ENCODE assay signal across 9 mouse cellular contexts in the genomic region with DNA sequence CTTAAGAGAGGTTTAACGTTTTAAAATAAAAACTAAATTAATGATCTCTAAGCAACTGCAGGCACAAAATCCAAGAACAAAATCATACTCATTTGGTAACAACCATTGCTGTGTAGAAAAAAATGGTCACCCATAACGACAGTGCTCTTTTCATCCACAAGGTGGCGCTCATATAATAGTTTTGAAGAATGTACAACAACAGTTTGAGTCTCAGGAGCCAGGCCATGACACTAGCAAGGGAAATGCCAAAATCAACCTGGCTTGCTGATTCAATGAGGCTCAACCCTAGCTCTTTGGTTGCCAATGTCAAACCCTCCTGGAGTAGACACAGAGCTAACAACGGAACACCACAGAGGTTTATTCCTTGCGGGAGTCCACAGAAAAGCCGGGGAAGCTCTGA. TPM values are rescaled to one million over a fixed set of nuclear protein-coding genes. Genes with fewer than 3 reads are reported as not detected.
A peak's percentile ranks its signal among the peaks of the same experiment; 100 is the strongest.
DNase-seq lines count a peak whose midpoint lies in the region; ATAC-seq lines count a peak whose summit lies in the region.
"Had no signal": no experiment of that assay in that cellular context is flagged by ENCODE, and none has a peak within 500 bp of the region (broad histone marks: within the 10 kb centered on the region; RNA-seq: fewer than 3 reads in every experiment).

No protein-coding gene starts in this region.

- no peaks in the 10 kb centered on the region for H3K4me1 ChIP-seq in hindbrain, embryonic 10.5 days (replicated peaks)
- H3K4me1 ChIP-seq in hindbrain, embryonic 12.5 days = no peaks in the 10 kb centered on the region
- peaks cover 18% of the 10 kb centered on the region for H3K4me1 ChIP-seq in heart, embryonic 13.5 days
- H3K4me1 ChIP-seq: megakaryocyte, embryonic 14.5 days had no signal

- no peak overlapping the region for H3K4me3 ChIP-seq in hindbrain, embryonic 10.5 days
- H3K4me3 ChIP-seq in hindbrain, embryonic 12.5 days = no peak overlapping the region
- H3K4me3 ChIP-seq in heart, embryonic 13.5 days = no peak overlapping the region
- H3K4me3 ChIP-seq: megakaryocyte, embryonic 14.5 days had no signal

- no peaks in the 10 kb centered on the region for H3K27me3 ChIP-seq in hindbrain, embryonic 10.5 days (ENCODE audit: insufficient read depth, poor library complexity, severe bottlenecking)
- H3K27me3 ChIP-seq in hindbrain, embryonic 12.5 days = no peaks in the 10 kb centered on the region
- no peaks in the 10 kb centered on the region for H3K27me3 ChIP-seq in heart, embryonic 13.5 days (replicated peaks)
- no peaks in the 10 kb centered on the region for H3K27me3 ChIP-seq in splenic B cell, adult 2 months (ENCODE audit: control insufficient read depth, insufficient read depth, low read length, poor library complexity, severe bottlenecking)

- peaks cover 6% of the 10 kb centered on the region; the same call in 1 of the 2 replicates for H3K9me3 ChIP-seq in hindbrain, embryonic 10.5 days
- H3K9me3 ChIP-seq in hindbrain, embryonic 12.5 days (replicated peaks) = no peaks in the 10 kb centered on the region
- H3K9me3 ChIP-seq in heart, embryonic 13.5 days = 0 out of 2 replicates have a peak, but pooled peaks cover 5% of the 10 kb centered on the region

- no peak overlapping the region for H3K4me2 ChIP-seq in hindbrain, embryonic 12.5 days (replicated peaks)
- no peak overlapping the region for H3K4me2 ChIP-seq in heart, embryonic 13.5 days

- DNase-seq in hindbrain, embryonic 10.5 days (ENCODE audit: low spot score) = peak; percentile 56
- DNase-seq in adrenal gland, adult 8-10 months = peak; percentile 57
- DNase-seq in embryo, embryonic 11 days = peak; percentile 87
- peak; percentile 79 to 89 for DNase-seq in layer of hippocampus, postnatal 14 days (ENCODE audit: low spot score in 2 of 2)
- DNase-seq in mesoderm, embryonic 11.5 days (ENCODE audit: low read depth, low spot score) = peak; percentile 81
- peak; percentile 67 for DNase-seq in splenic B cell, adult 2 months (ENCODE audit: low read depth, low spot score)

- peaks cover 3% of the 10 kb centered on the region; the same call in 1 of the 2 replicates for H3K36me3 ChIP-seq in hindbrain, embryonic 10.5 days
- no peaks in the 10 kb centered on the region for H3K36me3 ChIP-seq in hindbrain, embryonic 12.5 days
- peaks cover 63% of the 10 kb centered on the region for H3K36me3 ChIP-seq in heart, embryonic 13.5 days
- no peaks in the 10 kb centered on the region for H3K36me3 ChIP-seq in splenic B cell, adult 2 months (ENCODE audit: control insufficient read depth, insufficient read depth, low read length, poor library complexity, severe bottlenecking)

- WGBS in hindbrain, embryonic 10.5 days = 37% methylated on average over 6 of the region's 6 CpGs
- 38% methylated on average over 6 of the region's 6 CpGs for WGBS in hindbrain, embryonic 12.5 days
- WGBS in heart, embryonic 13.5 days = 32% methylated on average over 6 of the region's 6 CpGs

- H3K27ac ChIP-seq in hindbrain, embryonic 10.5 days = no peak overlapping the region
- no peak overlapping the region for H3K27ac ChIP-seq in hindbrain, embryonic 12.5 days
- peak overlapping the region; percentile 43; the same call in 1 of the 2 replicates for H3K27ac ChIP-seq in heart, embryonic 13.5 days (replicated peaks)

- H3K9ac ChIP-seq in hindbrain, embryonic 12.5 days = no peak overlapping the region
- no peak overlapping the region for H3K9ac ChIP-seq in heart, embryonic 13.5 days

- no peak for ATAC-seq in hindbrain, embryonic 12.5 days (ENCODE audit: low FRiP score)
- no peak for ATAC-seq in heart, embryonic 13.5 days (ENCODE audit: extremely low read depth, insufficient number of reproducible peaks, low FRiP score, low TSS enrichment)

RNA-seq across cellular contexts. Expression of gene Myzap, which starts 54.0 kb away (rescaled TPM):
- 4.4 and 4.9 TPM in 2 replicates for polyA plus RNA-seq in hindbrain, embryonic 10.5 days (2016; fragmentation: Nextera tagmentation; extraction: Ambion mirVana)
- 5.5 and 6.6 TPM in 2 replicates for polyA plus RNA-seq in hindbrain, embryonic 12.5 days (2016; fragmentation: Nextera tagmentation; extraction: Ambion mirVana)
- total RNA-seq in adrenal gland, adult 8-10 months (2022) = 10 to 100 TPM in 3 of 4 experiments, 1 to 10 TPM in 1; 9.8 to 14.4 (median 11.5) TPM
- polyA plus RNA-seq in heart, embryonic 13.5 days (2015; fragmentation: Nextera tagmentation; extraction: Ambion mirVana) = 72.1 and 74.6 TPM in 2 replicates
- 1 to 10 TPM; 1.0 to 1.1 TPM for total RNA-seq in layer of hippocampus, postnatal 14 days (2021)
